Mouse (Mus musculus): ENCODE data around the gene Hoxd9. TPM values are rescaled to one million over a fixed set of nuclear protein-coding genes. Genes with fewer than 3 reads are reported as not detected.

The Hoxd9 gene
- total and polyA plus RNA-seq, 3 experiments: not detected

GRCm38 (mm10) chr2:74672481-74673362 lies 24.8 kb upstream of the Hoxd9 start (continued):
- peak; percentile 82 for TF ChIP-seq RAD21 (IDR thresholded peaks at IDR 0.05; ENCODE audit: low read depth, low read length)
- TF ChIP-seq ZNF384 (IDR thresholded peaks at IDR 0.05; ENCODE audit: low read depth, low read length): no peak
- TF ChIP-seq KAT2A (conservative IDR thresholded peaks at IDR 0.05; ENCODE audit: low read depth, low read length): no peak

- no peak for DNase-seq (ENCODE audit: low read depth, low spot score)
- no peaks in the 10 kb centered on the region for H3K36me3 ChIP-seq (ENCODE audit: control insufficient read depth in 1 of 2, insufficient read depth in 2 of 2, low read length in 2 of 2)
- no peak overlapping the region for H3K4me3 ChIP-seq (ENCODE audit: control insufficient read depth in 1 of 2, insufficient read depth in 1 of 2, low read depth in 2 of 2, low read length in 2 of 2)
- H3K27me3 ChIP-seq (ENCODE audit: control insufficient read depth in 1 of 2, insufficient read depth in 2 of 2, low read length in 2 of 2): peaks cover 2 to 3% of the 10 kb centered on the region in 2 experiments; a peak in 3 of 4 replicates
- H3K9ac ChIP-seq (ENCODE audit: control insufficient read depth, low read depth, low read length, poor library complexity, severe bottlenecking): no peak overlapping the region
- no peak for TF ChIP-seq SMC3 (IDR thresholded peaks at IDR 0.05; ENCODE audit: low read depth, low read length)
- no peak for TF ChIP-seq TCF12 (IDR thresholded peaks at IDR 0.05; ENCODE audit: low read depth, low read length)
- TF ChIP-seq MAZ (IDR thresholded peaks at IDR 0.05; ENCODE audit: low read depth, low read length): no peak
- no peak for TF ChIP-seq GABPA (IDR thresholded peaks at IDR 0.05; ENCODE audit: low read depth, low read length)
- no peak for TF ChIP-seq MYB (IDR thresholded peaks at IDR 0.05; ENCODE audit: low read depth, low read length)
- no peak for TF ChIP-seq ELF1 (IDR thresholded peaks at IDR 0.05; ENCODE audit: low read depth, low read length)
- no peak for TF ChIP-seq NELFE (IDR thresholded peaks at IDR 0.05; ENCODE audit: low read depth, low read length)
- H3K4me1 ChIP-seq (ENCODE audit: control insufficient read depth in 1 of 2, insufficient read depth in 2 of 2, low read length in 2 of 2): no peaks in the 10 kb centered on the region
- no peaks in the 10 kb centered on the region for H3K79me2 ChIP-seq (ENCODE audit: control insufficient read depth, insufficient read depth, low read length, poor library complexity)
- no peak overlapping the region for H3K27ac ChIP-seq (ENCODE audit: control insufficient read depth, low read depth, low read length)
- no peaks in the 10 kb centered on the region for H3K9me3 ChIP-seq (replicated peaks; ENCODE audit: insufficient read depth, low read length)
These were observed 23.6 kb upstream of the Hoxd9 start for GRCm38 (mm10) chr2:74673835-74674425.

- DNase-seq (ENCODE audit: low read depth, low spot score): no peak
- H3K9me3 ChIP-seq (replicated peaks; ENCODE audit: insufficient read depth, low read length): no peaks in the 10 kb centered on the region
- no peak for TF ChIP-seq MXI1 (IDR thresholded peaks at IDR 0.05; ENCODE audit: low read depth, low read length)
- no peak for TF ChIP-seq NELFE (IDR thresholded peaks at IDR 0.05; ENCODE audit: low read depth, low read length)
- TF ChIP-seq ETS1 (IDR thresholded peaks at IDR 0.05; ENCODE audit: low read depth, low read length): no peak
- TF ChIP-seq UBTF (IDR thresholded peaks at IDR 0.05; ENCODE audit: borderline replicate concordance, insufficient read depth, low read depth, low read length): no peak
- H3K4me3 ChIP-seq (ENCODE audit: control insufficient read depth in 1 of 2, insufficient read depth in 1 of 2, low read depth in 2 of 2, low read length in 2 of 2): no peak within 1 kb of the TSS
- no peak within 1 kb of the TSS for H3K27ac ChIP-seq (ENCODE audit: control insufficient read depth, low read depth, low read length)
- peaks cover 2 to 3% of the 10 kb centered on the region in 2 experiments; a peak in 3 of 4 replicates for H3K27me3 ChIP-seq (ENCODE audit: control insufficient read depth in 1 of 2, insufficient read depth in 2 of 2, low read length in 2 of 2)
- H3K9ac ChIP-seq (ENCODE audit: control insufficient read depth, low read depth, low read length, poor library complexity, severe bottlenecking): no peak within 1 kb of the TSS
- no peaks in the 10 kb centered on the region for H3K4me1 ChIP-seq (ENCODE audit: control insufficient read depth in 1 of 2, insufficient read depth in 2 of 2, low read length in 2 of 2)
- H3K36me3 ChIP-seq (ENCODE audit: control insufficient read depth in 1 of 2, insufficient read depth in 2 of 2, low read length in 2 of 2): no peaks in the 10 kb centered on the region
- H3K79me2 ChIP-seq (ENCODE audit: control insufficient read depth, insufficient read depth, low read length, poor library complexity): no peaks in the 10 kb centered on the region
These were observed 22.5 kb upstream of the Hoxd9 start, which contains the start of gene Hoxd12 for GRCm38 (mm10) chr2:74674881-74675665. Gene Hoxd12, plus strand, starts transcription at chr2:74675013.
